Mouse (Mus musculus) megakaryocyte, embryonic 14.5 days (primary cell): Measurements from ENCODE around the gene Alg11. TPM values are rescaled to one million over a fixed set of nuclear protein-coding genes. Genes with fewer than 3 reads are reported as not detected.
A peak's percentile ranks its signal among the peaks of the same experiment; 100 is the strongest.

Experiments
- H3K27me3 ChIP-seq: replicated peaks from 2 replicates; pipeline ENCODE3; 2012; ENCODE audit warnings: inconsistent platforms
- H3K36me3 ChIP-seq: replicated peaks from 2 replicates; pipeline ENCODE3; 2012; ENCODE audit warnings: low read length, inconsistent platforms, mixed read lengths
- H3K4me1 ChIP-seq: 2 replicates; pipeline ENCODE4 v1.6.1; 2012; ENCODE audit warnings: inconsistent platforms
- H3K4me3 ChIP-seq: replicated peaks from 2 replicates; pipeline ENCODE3; 2012; ENCODE audit warnings: moderate library complexity, mild to moderate bottlenecking, inconsistent platforms
- H3K9me3 ChIP-seq: 2 replicates; pipeline ENCODE4 v1.6.1; 2012; ENCODE audit warnings: inconsistent platforms
- FLI1 ChIP-seq: IDR thresholded peaks from 2 replicates; pipeline ENCODE4 v1.6.1; 2012; ENCODE audit warnings: low read length, inconsistent platforms, mixed read lengths
- GATA1 ChIP-seq: IDR thresholded peaks from 3 replicates; pipeline ENCODE4 v1.6.1; 2012; ENCODE audit warnings: mixed read lengths, low read length, inconsistent platforms, borderline replicate concordance
- polyA plus RNA-seq: library from polyadenylated mRNA; stranded (reverse); fragments of >175 nt; gene quantifications from 2 replicates; pipeline ENCODE4 v1.2.3, GENCODE M21; 2012; ENCODE audit warnings: low replicate concordance; ENCODE audit not compliant: insufficient read depth

Gene Alg11
- polyA plus RNA-seq, 1 experiment = 0.22 TPM

GRCm38 (mm10) chr8:22059153-22059738, 1.3 kb upstream of the Alg11 start:
- Histone ChIP-seq H3K4me1 (peaks cover 15% of the 10 kb centered on the region), H3K9me3 (no peaks in the 10 kb centered on the region), H3K36me3 (peaks cover 24% of the 10 kb centered on the region), H3K4me3 (peak overlapping the region; percentile 91), H3K27me3 (peaks cover 45% of the 10 kb centered on the region)
- TF ChIP-seq GATA1 (no peak), FLI1 (no peak)

- H3K4me1 ChIP-seq = peaks cover 15% of the 10 kb centered on the region
Observed at GRCm38 (mm10) chr8:22059821-22060445, 588 bp upstream of the Alg11 start, which contains the start of gene Atp7b. TSS of gene Atp7b (minus strand) at chr8:22060305.

GRCm38 (mm10) chr8:22061126-22061525, 605 bp downstream of the Alg11 start:
- Histone ChIP-seq H3K4me1 (peaks cover 15% of the 10 kb centered on the region), H3K36me3 (peaks cover 43% of the 10 kb centered on the region), H3K27me3 (peaks cover 39% of the 10 kb centered on the region), H3K4me3 (peak overlapping the region; percentile 91), H3K9me3 (peaks cover 12% of the 10 kb centered on the region)
- TF ChIP-seq FLI1 (no peak), GATA1 (no peak)

More at GRCm38 (mm10) chr8:22059821-22060445, 588 bp upstream of the Alg11 start, which contains the start of gene Atp7b:
- Histone ChIP-seq H3K4me3 (peak within 1 kb of the TSS; percentile 91), H3K9me3 (peaks cover under 1% of the 10 kb centered on the region), H3K36me3 (peaks cover 31% of the 10 kb centered on the region), H3K27me3 (peaks cover 44% of the 10 kb centered on the region)
- TF ChIP-seq FLI1 (no peak), GATA1 (no peak)

- no peaks in the 10 kb centered on the region for H3K9me3 ChIP-seq
- H3K4me3 ChIP-seq = no peak overlapping the region
- no peaks in the 10 kb centered on the region for H3K4me1 ChIP-seq
- no peak for TF ChIP-seq FLI1
- no peak for TF ChIP-seq GATA1
- H3K27me3 ChIP-seq = peaks cover 2% of the 10 kb centered on the region
- H3K36me3 ChIP-seq = no peaks in the 10 kb centered on the region
Observed at GRCm38 (mm10) chr8:22079313-22080007, 18.9 kb downstream of the Alg11 start.

- peaks cover 5% of the 10 kb centered on the region for H3K27me3 ChIP-seq
- H3K4me1 ChIP-seq = no peaks in the 10 kb centered on the region
Observed at GRCm38 (mm10) chr8:22089226-22089625, 28.7 kb downstream of the Alg11 start.

GRCm38 (mm10) chr8:22091568-22091967, 31.0 kb downstream of the Alg11 start:
- Histone ChIP-seq H3K9me3 (no peaks in the 10 kb centered on the region), H3K36me3 (no peaks in the 10 kb centered on the region), H3K4me1 (no peaks in the 10 kb centered on the region), H3K27me3 (peaks cover 2% of the 10 kb centered on the region), H3K4me3 (no peak overlapping the region)
- no peak for TF ChIP-seq GATA1
- no peak for TF ChIP-seq FLI1

More at GRCm38 (mm10) chr8:22089226-22089625, 28.7 kb downstream of the Alg11 start:
- H3K9me3 ChIP-seq = no peaks in the 10 kb centered on the region
- TF ChIP-seq GATA1 = no peak
- TF ChIP-seq FLI1 = no peak
- H3K4me3 ChIP-seq = no peak overlapping the region
- no peaks in the 10 kb centered on the region for H3K36me3 ChIP-seq

GRCm38 (mm10) chr8:22107020-22107419, 46.5 kb downstream of the Alg11 start:
- TF ChIP-seq GATA1 = no peak
- TF ChIP-seq FLI1 = no peak
- Histone ChIP-seq H3K4me3 (no peak overlapping the region), H3K9me3 (no peaks in the 10 kb centered on the region), H3K27me3 (no peaks in the 10 kb centered on the region), H3K36me3 (no peaks in the 10 kb centered on the region), H3K4me1 (no peaks in the 10 kb centered on the region)

Other genes with a start within 250 kb of the Alg11 start
- gene Defb50, start 237.2 kb upstream of the Alg11 start, polyA plus RNA-seq = not detected in 2 replicates
- not detected in 2 replicates for gene Defb2, start 220.8 kb upstream of the Alg11 start, polyA plus RNA-seq
- gene Defb10, start 201.8 kb upstream of the Alg11 start, polyA plus RNA-seq = not detected in 2 replicates
- gene Defb9, start 175.3 kb upstream of the Alg11 start, polyA plus RNA-seq = not detected in 2 replicates
- gene Defb11, start 154.3 kb upstream of the Alg11 start, polyA plus RNA-seq = not detected in 2 replicates
- gene Defb15, start 128.0 kb upstream of the Alg11 start, polyA plus RNA-seq = not detected in 2 replicates
- not detected in 2 replicates for gene Defb35, start 122.4 kb upstream of the Alg11 start, polyA plus RNA-seq
- not detected in 2 replicates for gene Defb13, start 114.0 kb upstream of the Alg11 start, polyA plus RNA-seq
- gene Fam90a1a, start 102.0 kb upstream of the Alg11 start, polyA plus RNA-seq = not detected in 2 replicates
- 4.5 TPM in 1 of 2 replicates, not detected in the other for gene Ccdc70, start 90.9 kb upstream of the Alg11 start, polyA plus RNA-seq
- gene Atp7b, start 416 bp upstream of the Alg11 start, polyA plus RNA-seq = 0.08 TPM in 1 of 2 replicates, not detected in the other
- not detected in 2 replicates for gene Nek5, start 64.3 kb downstream of the Alg11 start, polyA plus RNA-seq
- 0.62 and 0.86 TPM in 2 replicates for gene Nek3, start 105.7 kb downstream of the Alg11 start, polyA plus RNA-seq
- 2.2 TPM in 1 of 2 replicates, not detected in the other for gene Ckap2, start 125.1 kb downstream of the Alg11 start, polyA plus RNA-seq
- gene Vps36, start 132.1 kb downstream of the Alg11 start, polyA plus RNA-seq = 1.4 and 7.2 TPM in 2 replicates
- 2.0 TPM in 1 of 2 replicates, not detected in the other for gene Thsd1, start 166.6 kb downstream of the Alg11 start, polyA plus RNA-seq
- not detected in 2 replicates for gene Tpte, start 222.7 kb downstream of the Alg11 start, polyA plus RNA-seq